Comparison of ENCODE assay signal across 25 mouse cellular contexts in genomic region chr1:145579460-145579859, GRCm38 (mm10).
"Had no signal": no experiment of that assay in that cellular context is flagged by ENCODE, and none has a peak within 500 bp of the region (broad histone marks: within the 10 kb centered on the region; RNA-seq: fewer than 3 reads in every experiment).

No protein-coding gene starts in this region.

- H3K9me3 ChIP-seq: embryonic facial prominence, embryonic 10.5 days; embryonic facial prominence, embryonic 12.5 days; embryonic facial prominence, embryonic 13.5 days; embryonic facial prominence, embryonic 15.5 days; forebrain, embryonic 10.5 days; forebrain, embryonic 12.5 days; forebrain, embryonic 13.5 days; forebrain, embryonic 15.5 days had no signal

- H3K27me3 ChIP-seq: embryonic facial prominence, embryonic 12.5 days; embryonic facial prominence, embryonic 13.5 days; embryonic facial prominence, embryonic 15.5 days; forebrain, embryonic 12.5 days; forebrain, embryonic 13.5 days; forebrain, embryonic 15.5 days had no signal

- H3K4me3 ChIP-seq: embryonic facial prominence, embryonic 10.5 days; embryonic facial prominence, embryonic 12.5 days; embryonic facial prominence, embryonic 13.5 days; embryonic facial prominence, embryonic 15.5 days; erythroblast, embryonic 14.5 days; forebrain, embryonic 10.5 days; forebrain, embryonic 12.5 days; forebrain, embryonic 13.5 days; forebrain, embryonic 15.5 days; gastrocnemius, adult 2 months; heart, adult 2 months had no signal

- H3K27ac ChIP-seq: embryonic facial prominence, embryonic 10.5 days; embryonic facial prominence, embryonic 12.5 days; embryonic facial prominence, embryonic 13.5 days; embryonic facial prominence, embryonic 15.5 days; forebrain, embryonic 10.5 days; forebrain, embryonic 12.5 days; forebrain, embryonic 13.5 days; forebrain, embryonic 15.5 days; gastrocnemius, adult 2 months; heart, adult 2 months had no signal

- H3K9ac ChIP-seq: embryonic facial prominence, embryonic 12.5 days; embryonic facial prominence, embryonic 13.5 days; embryonic facial prominence, embryonic 15.5 days; forebrain, embryonic 12.5 days; forebrain, embryonic 13.5 days; forebrain, embryonic 15.5 days; forebrain, postnatal 0 days had no signal

- DNase-seq: cerebellum, adult 9-10 months; cerebellum, adult 9-11 months; cerebellum, postnatal 10 days; cerebellum, postnatal 14 days; cerebellum, postnatal 25 days; cerebellum, postnatal 36 days; embryo, embryonic 11 days; forebrain, postnatal 0 days; gastrocnemius, adult 2 months; gastrocnemius, postnatal 10 days; gastrocnemius, postnatal 14 days; gastrocnemius, postnatal 25 days; gastrocnemius, postnatal 36 days; heart, adult 11 months; heart, adult 18-20 months; heart, adult 2 months had no signal

- H3K4me1 ChIP-seq: embryonic facial prominence, embryonic 10.5 days; embryonic facial prominence, embryonic 12.5 days; embryonic facial prominence, embryonic 13.5 days; embryonic facial prominence, embryonic 15.5 days; forebrain, embryonic 10.5 days; forebrain, embryonic 12.5 days; forebrain, embryonic 13.5 days; forebrain, embryonic 15.5 days had no signal

- H3K36me3 ChIP-seq: embryonic facial prominence, embryonic 10.5 days; embryonic facial prominence, embryonic 12.5 days; embryonic facial prominence, embryonic 13.5 days; embryonic facial prominence, embryonic 15.5 days; forebrain, embryonic 10.5 days; forebrain, embryonic 12.5 days; forebrain, embryonic 15.5 days had no signal
